Mouse (Mus musculus): Measurements from ENCODE around the gene Clspn. TPM values are rescaled to one million over a fixed set of nuclear protein-coding genes. Genes with fewer than 3 reads are reported as not detected.
A peak's percentile ranks its signal among the peaks of the same experiment; 100 is the strongest.

The Clspn gene
- polyA plus RNA-seq, 1 experiment from 2014 or later, result 28.0 TPM

DNA sequence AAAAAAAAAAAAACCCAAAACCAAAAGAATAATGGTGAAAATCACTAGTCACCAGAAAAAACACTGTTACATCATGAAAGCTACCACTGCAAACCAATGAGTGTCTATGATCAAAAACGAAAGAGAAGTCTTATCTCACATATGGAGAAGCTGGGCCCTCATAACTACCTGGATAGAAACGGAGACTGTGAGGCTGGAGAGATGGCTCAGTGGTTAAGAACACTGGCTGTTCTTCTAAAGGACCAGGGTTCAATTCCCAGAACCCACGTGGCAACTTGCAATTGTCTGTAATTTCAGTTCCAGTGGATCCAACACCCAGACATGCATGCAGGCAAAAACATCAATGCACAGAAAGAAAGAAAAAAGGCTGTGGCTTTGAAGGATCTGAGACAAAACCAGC lies 75.9 kb downstream of the Clspn start:
- no peak for ATAC-seq (ENCODE audit: low read depth)
- H3K27me3 ChIP-seq (replicated peaks; ENCODE audit: control insufficient read depth, insufficient read depth, low read length), result no peaks in the 10 kb centered on the region
- H3K36me3 ChIP-seq (ENCODE audit: control insufficient read depth, insufficient read depth, low read length), result no peaks in the 10 kb centered on the region
- no peak overlapping the region for H3K4me2 ChIP-seq (ENCODE audit: low read depth, low read length)
- no peak overlapping the region for H3K4me3 ChIP-seq (ENCODE audit: low read depth, low read length)
- 65% methylated on average over 3 of the region's 3 CpGs for WGBS
- H3K9ac ChIP-seq (ENCODE audit: low read depth, low read length), result no peak overlapping the region
- H3K4me1 ChIP-seq (ENCODE audit: control insufficient read depth, insufficient read depth, low read length), result no peaks in the 10 kb centered on the region
- H3K9me3 ChIP-seq (ENCODE audit: control insufficient read depth, low read length), result no peaks in the 10 kb centered on the region
- DNase-seq (ENCODE audit: low spot score), result no peak
- H3K27ac ChIP-seq (replicated peaks; ENCODE audit: low read depth, low read length), result no peak overlapping the region

DNA sequence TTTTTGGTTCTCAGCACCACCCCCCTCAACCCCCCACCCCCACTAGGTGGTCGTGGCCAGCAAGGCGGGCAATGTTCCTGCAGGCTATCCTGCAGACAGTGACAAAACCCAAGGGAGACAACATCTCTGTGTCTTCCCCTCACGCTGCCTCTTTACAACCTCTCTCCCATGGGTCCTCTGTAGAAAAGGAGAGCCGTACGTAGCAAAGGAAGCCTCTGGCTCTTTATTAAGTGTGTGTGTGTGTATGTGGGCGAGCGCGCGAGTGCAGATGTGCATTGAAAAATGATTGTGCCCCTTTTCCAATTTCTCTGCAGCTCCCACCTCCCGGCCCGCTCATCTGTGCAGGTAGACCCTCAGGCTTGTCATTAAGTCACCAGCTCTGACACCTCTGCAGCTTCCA lies 79.6 kb downstream of the Clspn start:
- DNase-seq (ENCODE audit: low spot score) (no peak), ATAC-seq (ENCODE audit: low read depth) (no peak)
- H3K27ac ChIP-seq (replicated peaks; ENCODE audit: low read depth, low read length), result no peak overlapping the region
- no peak overlapping the region for H3K4me2 ChIP-seq (ENCODE audit: low read depth, low read length)
- H3K27me3 ChIP-seq (replicated peaks; ENCODE audit: control insufficient read depth, insufficient read depth, low read length), result no peaks in the 10 kb centered on the region
- no peaks in the 10 kb centered on the region for H3K4me1 ChIP-seq (ENCODE audit: control insufficient read depth, insufficient read depth, low read length)
- no peaks in the 10 kb centered on the region for H3K9me3 ChIP-seq (ENCODE audit: control insufficient read depth, low read length)
- no peaks in the 10 kb centered on the region for H3K36me3 ChIP-seq (ENCODE audit: control insufficient read depth, insufficient read depth, low read length)
- no peak overlapping the region for H3K4me3 ChIP-seq (ENCODE audit: low read depth, low read length)
- H3K9ac ChIP-seq (ENCODE audit: low read depth, low read length), result 0 out of 2 replicates have a peak overlapping the region, but pooled peaks have one; percentile 19
- 15% methylated on average over 11 of the region's 11 CpGs for WGBS

DNA sequence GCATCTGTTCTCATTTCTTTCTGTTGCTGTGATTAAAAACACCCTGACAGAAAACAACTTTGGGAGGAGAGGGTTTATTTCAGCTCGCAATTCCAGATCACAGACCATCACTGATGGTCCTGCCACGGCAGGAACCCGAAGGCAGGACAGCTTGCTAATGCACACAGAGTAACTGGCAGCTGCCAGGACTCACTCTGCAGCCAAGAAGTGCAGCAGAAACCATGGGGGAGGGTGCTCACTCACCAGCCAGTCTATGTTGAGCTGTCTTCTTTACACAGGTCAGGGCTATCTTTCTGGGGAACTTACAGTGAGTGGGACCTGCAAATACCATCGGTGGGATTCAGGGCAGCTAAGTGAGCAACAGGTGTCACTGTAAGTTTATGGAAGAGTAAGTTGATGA lies 80.7 kb downstream of the Clspn start:
- Histone ChIP-seq H3K36me3 (ENCODE audit: control insufficient read depth, insufficient read depth, low read length) (no peaks in the 10 kb centered on the region), H3K9me3 (ENCODE audit: control insufficient read depth, low read length) (no peaks in the 10 kb centered on the region), H3K4me3 (ENCODE audit: low read depth, low read length) (no peak overlapping the region), H3K27me3 (replicated peaks; ENCODE audit: control insufficient read depth, insufficient read depth, low read length) (no peaks in the 10 kb centered on the region), H3K4me1 (ENCODE audit: control insufficient read depth, insufficient read depth, low read length) (no peaks in the 10 kb centered on the region), H3K27ac (replicated peaks; ENCODE audit: low read depth, low read length) (no peak overlapping the region), H3K9ac (ENCODE audit: low read depth, low read length) (no peak overlapping the region), H3K4me2 (ENCODE audit: low read depth, low read length) (no peak overlapping the region)
- DNase-seq (ENCODE audit: low spot score) (no peak), ATAC-seq (ENCODE audit: low read depth) (no peak)
- WGBS, result 60% methylated on average over 4 of the region's 4 CpGs

DNA sequence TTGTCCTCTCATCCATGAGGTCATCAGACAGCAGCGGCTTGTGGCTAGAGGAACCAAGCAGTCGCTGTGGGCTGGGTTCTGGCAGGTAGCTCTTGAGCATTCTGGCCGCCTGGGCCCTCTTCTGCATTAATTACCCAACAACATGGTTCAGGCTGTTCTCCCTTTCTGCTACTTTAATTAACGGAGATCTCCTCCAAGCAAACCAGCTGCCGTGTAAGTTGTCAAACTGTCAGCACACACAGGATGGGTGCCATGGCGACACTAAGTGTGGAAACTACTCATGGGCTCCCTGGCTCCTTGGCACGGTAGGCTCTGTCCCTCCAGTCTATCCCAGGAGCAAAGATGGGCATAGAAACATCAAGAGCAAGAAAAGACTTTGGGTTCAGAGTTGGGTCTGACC lies 82.6 kb downstream of the Clspn start:
- Histone ChIP-seq H3K27me3 (replicated peaks; ENCODE audit: control insufficient read depth, insufficient read depth, low read length) (no peaks in the 10 kb centered on the region; the same call in 1 of the 2 replicates), H3K4me2 (ENCODE audit: low read depth, low read length) (no peak overlapping the region), H3K9ac (ENCODE audit: low read depth, low read length) (no peak overlapping the region), H3K27ac (replicated peaks; ENCODE audit: low read depth, low read length) (no peak overlapping the region), H3K9me3 (ENCODE audit: control insufficient read depth, low read length) (no peaks in the 10 kb centered on the region), H3K4me1 (ENCODE audit: control insufficient read depth, insufficient read depth, low read length) (no peaks in the 10 kb centered on the region), H3K36me3 (ENCODE audit: control insufficient read depth, insufficient read depth, low read length) (no peaks in the 10 kb centered on the region), H3K4me3 (ENCODE audit: low read depth, low read length) (no peak overlapping the region)
- WGBS, result 69% methylated on average over 7 of the region's 7 CpGs
- DNase-seq (ENCODE audit: low spot score), result no peak
- ATAC-seq (ENCODE audit: low read depth), result no peak

DNA sequence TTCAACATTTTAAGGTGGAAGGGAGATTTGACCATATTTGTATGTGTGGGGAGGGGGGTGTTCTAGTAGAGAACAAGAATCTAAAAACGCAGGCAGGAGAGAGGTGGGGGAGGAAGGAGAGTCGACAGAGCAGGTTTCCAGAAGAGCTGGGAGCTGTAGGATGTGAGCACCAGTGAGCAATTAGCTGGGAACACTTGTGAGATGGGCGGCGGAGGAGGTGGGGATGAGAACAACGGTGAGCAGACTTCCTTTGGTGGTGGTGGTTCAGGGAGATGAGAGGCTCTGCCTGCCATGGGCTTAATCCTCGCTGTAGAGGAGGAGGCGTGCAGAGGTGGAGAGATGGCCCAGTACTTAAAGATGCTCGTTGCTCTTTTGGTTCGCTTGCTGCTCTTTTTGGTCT lies 85.2 kb downstream of the Clspn start:
- WGBS, result 49% methylated on average over 9 of the region's 9 CpGs
- no peak overlapping the region for H3K4me2 ChIP-seq (ENCODE audit: low read depth, low read length)
- ATAC-seq (ENCODE audit: low read depth), result no peak
- H3K36me3 ChIP-seq (ENCODE audit: control insufficient read depth, insufficient read depth, low read length), result no peaks in the 10 kb centered on the region
- H3K27ac ChIP-seq (replicated peaks; ENCODE audit: low read depth, low read length), result no peak overlapping the region
- no peak for DNase-seq (ENCODE audit: low spot score)
- no peaks in the 10 kb centered on the region for H3K9me3 ChIP-seq (ENCODE audit: control insufficient read depth, low read length)
- H3K4me3 ChIP-seq (ENCODE audit: low read depth, low read length), result no peak overlapping the region
- no peaks in the 10 kb centered on the region for H3K4me1 ChIP-seq (ENCODE audit: control insufficient read depth, insufficient read depth, low read length)
- H3K27me3 ChIP-seq (replicated peaks; ENCODE audit: control insufficient read depth, insufficient read depth, low read length), result no peaks in the 10 kb centered on the region; the same call in 1 of the 2 replicates
- H3K9ac ChIP-seq (ENCODE audit: low read depth, low read length), result no peak overlapping the region

Small RNAs within 50 kb of the gene (microRNA-seq; reads per million reads assigned to microRNA genes)
- gene Mir7119 (ENCODE audit: borderline number of aligned reads), result not detected

Other genes starting within 250 kb of the Clspn start
- 49.7 and 60.1 TPM in 2 replicates for gene Adprhl2, start 235.2 kb upstream of the Clspn start, polyA plus RNA-seq (2014; fragmentation: Nextera tagmentation; extraction: Ambion mirVana)
- 13.9 and 15.4 TPM in 2 replicates for gene Tekt2, start 231.2 kb upstream of the Clspn start, polyA plus RNA-seq (2014; fragmentation: Nextera tagmentation; extraction: Ambion mirVana)
- 11.9 and 12.9 TPM in 2 replicates for gene Ago3, start 127.4 kb upstream of the Clspn start, polyA plus RNA-seq (2014; fragmentation: Nextera tagmentation; extraction: Ambion mirVana)
- gene Ago1, start 88.4 kb upstream of the Clspn start, polyA plus RNA-seq (2014; fragmentation: Nextera tagmentation; extraction: Ambion mirVana), result 6.9 and 7.0 TPM in 2 replicates
- 2.6 and 2.7 TPM in 2 replicates for gene Ago4, start 23.5 kb upstream of the Clspn start, polyA plus RNA-seq (2014; fragmentation: Nextera tagmentation; extraction: Ambion mirVana)
- gene 5730409E04Rik, start 52.9 kb downstream of the Clspn start, polyA plus RNA-seq (2014; fragmentation: Nextera tagmentation; extraction: Ambion mirVana), result 4.4 and 5.7 TPM in 2 replicates
- gene Psmb2, start 120.7 kb downstream of the Clspn start, polyA plus RNA-seq (2014; fragmentation: Nextera tagmentation; extraction: Ambion mirVana), result 465 and 479 TPM in 2 replicates
- 0.22 and 0.78 TPM in 2 replicates for gene Tfap2e, start 179.3 kb downstream of the Clspn start, polyA plus RNA-seq (2014; fragmentation: Nextera tagmentation; extraction: Ambion mirVana)
- 28.4 and 31.1 TPM in 2 replicates for gene Ncdn, start 196.5 kb downstream of the Clspn start, polyA plus RNA-seq (2014; fragmentation: Nextera tagmentation; extraction: Ambion mirVana)
- gene AU040320, start 196.6 kb downstream of the Clspn start, polyA plus RNA-seq (2014; fragmentation: Nextera tagmentation; extraction: Ambion mirVana), result 18.8 and 20.8 TPM in 2 replicates